Mouse (Mus musculus): Measurements from ENCODE around the gene Dera.

DNA sequence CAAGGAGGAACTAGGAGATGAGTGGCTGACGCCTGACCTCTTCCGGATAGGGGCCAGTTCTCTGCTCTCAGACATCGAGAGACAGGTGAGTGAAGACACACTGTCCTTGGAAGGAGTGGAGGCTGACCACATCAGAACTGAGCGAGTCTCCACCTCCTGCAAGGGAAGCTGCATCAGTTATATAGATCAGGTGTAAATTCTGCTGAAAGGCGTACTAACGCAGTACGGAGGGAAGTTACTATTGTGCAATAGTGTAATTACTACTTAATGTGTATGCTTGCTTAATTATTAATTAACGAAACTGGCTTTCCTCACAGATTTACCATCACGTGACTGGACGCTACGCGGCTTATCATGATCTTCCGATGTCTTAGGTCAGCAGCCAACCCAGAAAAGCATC is 82.5 kb downstream of the Dera start:
- no peak for TF ChIP-seq CTCF (IDR thresholded peaks at IDR 0.05; ENCODE audit: borderline replicate concordance, control insufficient read depth, extremely low read depth, insufficient read depth, low read length, poor library complexity)
- TF ChIP-seq POLR2A (IDR thresholded peaks at IDR 0.05; ENCODE audit: control insufficient read depth, extremely low read depth, insufficient read depth, low read length, poor library complexity), result no peak

All from thymus, adult 2 months (tissue).